Mouse (Mus musculus) frontal cortex, adult (tissue): ENCODE data around the gene Galntl6.
A peak's percentile ranks its signal among the peaks of the same experiment; 100 is the strongest.

Experiments used
- ATAC-seq: cut with Nextera tagmentation; 2 replicates; pipeline ENCODE4 v1.9.2; 2017; ENCODE audit warnings: mild to moderate bottlenecking, moderate library complexity, mixed read lengths; ENCODE audit not compliant: low TSS enrichment

Gene Galntl6

GRCm38 (mm10) chr8:57962286-57963110 lies 949.9 kb downstream of the Galntl6 start:
- peak; percentile 70 for ATAC-seq

DNA sequence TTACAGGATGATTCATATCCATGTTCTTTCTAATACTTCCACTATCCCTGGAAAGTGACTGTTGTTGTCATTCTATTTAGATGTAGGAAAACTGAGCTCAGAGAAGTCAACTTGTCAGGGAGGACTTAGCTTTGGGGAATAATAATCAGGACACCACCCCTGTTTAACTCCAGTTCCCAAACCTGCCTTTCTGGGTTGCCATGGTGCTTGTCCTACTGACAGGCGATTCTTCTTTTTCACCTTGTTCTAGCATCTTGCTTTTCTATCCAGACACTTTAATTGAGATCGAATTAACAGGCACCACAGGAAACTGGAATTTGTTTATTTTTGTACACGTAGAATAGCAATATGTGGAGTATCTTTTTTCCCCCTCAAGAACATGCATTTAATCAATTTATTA lies 953.3 kb downstream of the Galntl6 start:
- no peak for ATAC-seq

DNA sequence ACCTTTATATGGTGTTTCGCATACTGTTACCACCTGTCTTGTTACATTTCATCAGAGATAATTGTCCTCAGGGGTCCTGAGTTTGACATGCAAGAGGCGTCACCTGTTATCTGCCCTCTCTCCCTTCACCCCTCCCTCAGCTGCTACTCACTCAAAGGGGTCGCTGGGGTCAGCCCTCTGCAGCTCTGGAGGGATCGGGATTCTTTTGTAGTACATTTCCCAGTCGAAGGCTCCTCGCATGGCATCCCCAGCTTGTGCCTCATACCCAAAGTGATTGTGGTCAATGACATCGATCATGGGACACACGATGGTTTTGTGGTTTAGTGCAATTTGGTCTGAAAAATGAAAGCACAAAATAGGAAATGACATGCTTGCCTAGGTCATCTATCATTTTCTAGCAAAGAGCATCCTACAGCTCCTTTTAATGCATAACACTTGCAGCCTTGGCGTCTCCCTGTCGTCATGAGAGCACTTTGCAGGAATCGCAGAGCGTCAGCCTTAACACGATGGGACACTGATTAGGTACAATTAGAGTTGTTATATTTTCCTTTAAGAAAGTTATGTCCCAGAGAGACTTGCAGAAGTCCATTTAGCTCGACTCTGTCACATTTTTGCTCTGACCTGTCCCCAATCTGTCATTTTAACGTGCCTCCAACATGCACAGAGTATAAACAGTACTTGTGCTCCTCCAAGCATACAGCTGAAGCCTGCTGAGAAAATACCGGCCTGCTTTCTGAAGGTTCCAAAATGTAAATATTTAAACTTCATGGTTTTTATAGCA lies 954.1 kb downstream of the Galntl6 start:
- no peak for ATAC-seq

- ATAC-seq, result no peak
Measured at GRCm38 (mm10) chr8:57955501-57955900, 956.9 kb downstream of the Galntl6 start.

DNA sequence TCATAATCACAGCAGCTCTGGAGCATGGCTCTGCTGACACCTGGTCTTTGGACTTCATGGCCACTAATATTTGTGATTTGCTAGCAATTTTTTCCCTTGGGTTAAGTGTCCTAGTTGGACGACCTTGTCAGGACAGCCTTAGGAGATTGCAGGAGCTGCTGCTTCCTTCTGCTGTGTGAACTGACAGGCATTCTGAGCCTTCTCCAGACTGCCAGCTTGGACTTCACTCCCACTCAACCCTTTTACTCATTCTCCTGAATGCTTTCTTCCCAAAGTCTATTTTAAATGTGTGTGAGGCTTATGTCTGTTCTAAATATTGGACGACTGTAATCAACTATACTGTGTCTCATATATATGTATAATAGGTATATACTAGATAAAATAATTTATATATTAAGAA lies 971.3 kb downstream of the Galntl6 start:
- ATAC-seq, result peak; percentile 89

- ATAC-seq, result no peak
Measured at GRCm38 (mm10) chr8:57939856-57940420, 972.5 kb downstream of the Galntl6 start.

GRCm38 (mm10) chr8:57939177-57939855 lies 973.1 kb downstream of the Galntl6 start:
- ATAC-seq, result peak; percentile 61

- ATAC-seq, result no peak
Measured at GRCm38 (mm10) chr8:57927074-57927473, 985.4 kb downstream of the Galntl6 start.

GRCm38 (mm10) chr8:57923556-57923955 lies 988.9 kb downstream of the Galntl6 start:
- ATAC-seq, result no peak

DNA sequence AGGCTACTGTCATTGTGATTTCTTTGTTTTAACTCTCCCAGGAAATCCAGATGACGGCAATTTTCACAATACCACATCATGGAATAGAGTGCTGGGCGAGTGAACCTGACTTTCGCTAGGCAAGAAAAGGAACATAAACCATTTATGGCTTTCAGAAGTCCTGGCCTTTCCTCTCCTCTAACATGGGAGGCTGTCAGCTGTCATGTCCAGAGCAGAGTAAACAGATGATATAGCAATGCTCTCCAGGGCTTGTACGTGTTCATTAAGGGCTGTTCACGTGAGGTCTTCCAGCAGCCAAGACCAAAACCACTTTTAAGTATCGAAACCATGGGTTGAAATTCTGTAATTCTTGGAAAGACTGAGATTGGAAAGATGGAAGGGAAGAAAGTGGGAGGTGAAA lies 989.3 kb downstream of the Galntl6 start:
- no peak for ATAC-seq

DNA sequence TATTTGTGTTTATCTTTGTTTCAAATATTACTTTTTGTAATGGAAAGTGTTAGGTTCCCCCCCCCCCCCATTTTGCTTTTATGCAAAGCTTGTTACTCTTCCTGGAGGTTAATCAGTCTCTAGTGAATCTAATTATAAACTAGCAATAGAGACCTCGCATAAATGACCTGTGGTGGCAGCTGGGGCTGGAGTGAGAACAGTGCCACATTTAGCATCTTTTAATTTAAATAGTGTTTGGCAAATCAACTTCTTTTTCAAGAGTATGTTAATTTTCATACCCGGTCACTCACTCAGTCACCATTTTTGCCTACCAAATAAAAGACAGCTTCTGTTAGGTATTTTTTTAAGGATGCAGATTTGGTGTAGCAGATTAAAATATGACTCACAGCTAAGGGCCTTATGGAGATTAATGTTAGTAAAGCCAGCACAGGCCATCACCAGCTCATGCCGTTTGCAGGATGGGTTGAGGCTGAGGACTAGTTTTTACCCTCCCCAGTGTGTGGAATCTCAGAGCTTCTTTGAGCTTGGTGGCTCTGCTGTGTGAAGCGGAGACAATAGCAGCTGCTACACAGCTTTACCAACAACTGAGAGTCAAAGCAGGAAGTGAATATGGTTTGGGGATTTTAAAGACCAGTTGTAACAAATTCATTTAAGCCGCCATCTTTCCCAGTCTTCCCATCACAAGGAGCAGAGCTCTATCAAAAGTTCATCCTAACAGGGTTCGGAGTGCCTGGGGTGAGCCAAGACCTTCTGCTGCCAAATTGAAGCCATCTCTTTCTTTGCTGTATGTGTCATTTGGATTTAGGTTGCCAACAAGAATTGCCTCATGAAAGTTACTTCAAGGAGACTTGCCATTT lies 990.0 kb downstream of the Galntl6 start:
- no peak for ATAC-seq

- ATAC-seq, result peak; percentile 44
Measured at GRCm38 (mm10) chr8:57920326-57920903, 992.0 kb downstream of the Galntl6 start.

GRCm38 (mm10) chr8:57918720-57919640 lies 993.5 kb downstream of the Galntl6 start:
- no peak for ATAC-seq

- peak; percentile 47 for ATAC-seq
Measured at GRCm38 (mm10) chr8:57893360-57893759, 1019.1 kb downstream of the Galntl6 start.

DNA sequence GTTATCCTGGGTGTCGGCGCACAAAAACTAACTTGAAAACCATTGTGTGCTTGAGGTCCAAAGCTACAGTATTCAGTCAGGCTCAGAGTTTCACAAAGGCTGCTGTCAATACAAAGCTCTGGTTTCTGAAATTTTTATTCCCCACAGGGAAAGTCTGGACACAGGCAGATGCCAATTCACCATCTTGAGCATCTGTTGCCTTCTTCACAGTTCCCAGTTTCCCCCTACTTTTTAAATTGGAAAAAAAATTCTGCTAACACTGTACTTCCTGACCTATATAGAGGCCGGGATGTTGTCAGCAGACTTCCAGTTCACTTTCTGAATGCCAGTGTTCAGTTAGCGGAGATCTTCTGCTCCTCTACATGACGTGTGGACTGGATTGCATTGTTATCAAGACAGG lies 1020.3 kb downstream of the Galntl6 start:
- ATAC-seq, result peak; percentile 42

DNA sequence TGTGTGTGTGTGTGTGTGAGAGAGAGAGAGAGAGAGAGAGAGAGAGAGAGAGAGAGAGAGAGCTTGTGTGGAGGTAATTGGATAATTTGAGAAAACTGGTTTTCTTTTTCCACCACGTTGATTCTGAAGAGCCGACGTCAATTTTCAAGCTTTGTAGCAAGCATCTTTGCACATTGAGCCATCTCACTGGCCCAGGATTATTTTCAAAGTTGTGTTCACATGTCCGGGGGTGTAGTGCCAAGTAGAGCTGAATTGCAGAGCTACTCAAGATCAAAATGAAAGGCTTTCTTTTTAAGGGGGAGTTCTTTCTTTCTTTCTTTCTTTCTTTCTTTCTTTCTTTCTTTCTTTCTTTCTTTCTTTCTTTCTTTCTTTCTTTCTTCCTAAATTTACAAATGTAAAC lies 1022.3 kb downstream of the Galntl6 start:
- peak; percentile 69 for ATAC-seq

DNA sequence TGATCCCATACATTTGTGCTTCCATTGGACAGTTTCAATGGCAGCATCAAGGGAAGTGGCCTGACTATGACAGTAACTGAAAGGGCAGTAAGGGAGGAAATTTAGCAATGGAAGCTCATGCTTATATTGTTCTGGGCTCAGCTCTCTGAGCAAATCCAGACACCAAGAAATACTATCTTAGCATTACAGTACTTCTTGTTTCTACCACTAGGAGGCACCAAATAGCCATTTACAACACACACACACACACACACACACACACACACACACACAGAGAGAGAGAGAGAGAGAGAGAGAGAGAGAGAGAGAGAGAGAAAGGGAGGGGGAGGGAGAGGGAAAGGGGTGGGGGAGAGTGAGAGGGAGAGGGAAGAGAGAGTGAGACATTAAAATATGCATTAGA lies 1023.6 kb downstream of the Galntl6 start:
- no peak for ATAC-seq

- peak; percentile 95 for ATAC-seq
Measured at GRCm38 (mm10) chr8:57879452-57879851, 1033.0 kb downstream of the Galntl6 start.

- ATAC-seq, result no peak
Measured at GRCm38 (mm10) chr8:57849074-57849473, 1063.4 kb downstream of the Galntl6 start.

DNA sequence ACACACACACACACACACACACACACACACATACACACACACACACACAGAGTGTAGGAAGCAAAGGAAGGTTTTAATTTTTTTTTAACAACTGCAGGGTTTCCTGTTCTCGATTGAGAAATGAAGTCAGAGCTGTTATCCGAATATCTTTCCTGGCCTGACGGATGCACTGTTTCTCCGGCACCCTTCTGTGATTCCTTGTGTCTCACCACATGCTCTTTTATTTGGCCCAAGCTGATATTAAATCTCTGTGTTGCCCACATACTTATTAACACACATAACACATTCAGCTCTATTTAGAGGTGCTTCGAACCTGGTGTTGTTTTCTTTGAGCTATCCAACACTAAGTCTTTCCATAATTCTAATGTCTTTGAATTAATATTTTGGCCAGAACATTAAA lies 1069.0 kb downstream of the Galntl6 start:
- ATAC-seq, result no peak
